Mouse (Mus musculus): ENCODE measurements around the gene Irs3. TPM values are rescaled to one million over a fixed set of nuclear protein-coding genes. Genes with fewer than 3 reads are reported as not detected.

The Irs3 gene
- polyA plus RNA-seq, 1 experiment from 2014 or later, result 0.06 TPM

- WGBS, result 72% methylated on average over 5 of the region's 5 CpGs
Observed at GRCm38 (mm10) chr5:137613076-137613475, 32.4 kb downstream of the Irs3 start.

GRCm38 (mm10) chr5:137611245-137611602, 34.3 kb downstream of the Irs3 start:
- WGBS, result 5% methylated on average over 6 of the region's 6 CpGs
- peak overlapping the region; percentile 55 for H3K4me2 ChIP-seq
- H3K4me1 ChIP-seq, result peaks cover 54% of the 10 kb centered on the region
- H3K27me3 ChIP-seq, result no peaks in the 10 kb centered on the region
- peaks cover 15% of the 10 kb centered on the region for H3K36me3 ChIP-seq
- peak overlapping the region; percentile 29; the same call in 1 of the 2 replicates for H3K9ac ChIP-seq
- ATAC-seq (ENCODE audit: borderline replicate concordance, extremely low read depth, low FRiP score, low TSS enrichment), result peak; percentile 82
- peak overlapping the region; percentile 93 for H3K27ac ChIP-seq
- no peaks in the 10 kb centered on the region for H3K9me3 ChIP-seq
- peak overlapping the region; percentile 38 for H3K4me3 ChIP-seq

More at GRCm38 (mm10) chr5:137613076-137613475, 32.4 kb downstream of the Irs3 start:
- no peaks in the 10 kb centered on the region for H3K27me3 ChIP-seq
- H3K4me1 ChIP-seq, result peaks cover 49% of the 10 kb centered on the region
- no peak overlapping the region for H3K9ac ChIP-seq
- no peak overlapping the region for H3K4me2 ChIP-seq
- H3K27ac ChIP-seq, result no peak overlapping the region
- H3K9me3 ChIP-seq, result no peaks in the 10 kb centered on the region
- no peak overlapping the region for H3K4me3 ChIP-seq
- no peak for ATAC-seq (ENCODE audit: borderline replicate concordance, extremely low read depth, low FRiP score, low TSS enrichment)
- no peaks in the 10 kb centered on the region for H3K36me3 ChIP-seq

GRCm38 (mm10) chr5:137610548-137611244, 34.8 kb downstream of the Irs3 start:
- ATAC-seq (ENCODE audit: borderline replicate concordance, extremely low read depth, low FRiP score, low TSS enrichment), result peak; percentile 60; the same call in 1 of the 2 replicates
- no peaks in the 10 kb centered on the region for H3K27me3 ChIP-seq
- peak overlapping the region; percentile 93 for H3K27ac ChIP-seq
- peaks cover 54% of the 10 kb centered on the region for H3K4me1 ChIP-seq
- H3K9ac ChIP-seq, result peak overlapping the region; percentile 29
- peaks cover 18% of the 10 kb centered on the region for H3K36me3 ChIP-seq
- H3K9me3 ChIP-seq, result no peaks in the 10 kb centered on the region
- peak overlapping the region; percentile 38 for H3K4me3 ChIP-seq
- WGBS, result 3% methylated on average over 11 of the region's 12 CpGs
- peak overlapping the region; percentile 55 for H3K4me2 ChIP-seq

GRCm38 (mm10) chr5:137610056-137610455, 35.5 kb downstream of the Irs3 start:
- Histone ChIP-seq H3K4me2 (peak overlapping the region; percentile 55), H3K4me3 (peak overlapping the region; percentile 38), H3K27me3 (no peaks in the 10 kb centered on the region), H3K27ac (peak overlapping the region; percentile 93), H3K36me3 (peaks cover 21% of the 10 kb centered on the region), H3K9me3 (no peaks in the 10 kb centered on the region), H3K9ac (peak overlapping the region; percentile 29; the same call in 1 of the 2 replicates), H3K4me1 (peaks cover 54% of the 10 kb centered on the region)
- 38% methylated on average over 4 of the region's 4 CpGs for WGBS
- ATAC-seq (ENCODE audit: borderline replicate concordance, extremely low read depth, low FRiP score, low TSS enrichment), result no peak

GRCm38 (mm10) chr5:137609292-137609691, 36.2 kb downstream of the Irs3 start:
- 65% methylated on average over 3 of the region's 3 CpGs for WGBS
- no peak overlapping the region for H3K27ac ChIP-seq
- H3K27me3 ChIP-seq, result no peaks in the 10 kb centered on the region
- no peaks in the 10 kb centered on the region for H3K9me3 ChIP-seq
- peaks cover 22% of the 10 kb centered on the region for H3K36me3 ChIP-seq
- peaks cover 54% of the 10 kb centered on the region for H3K4me1 ChIP-seq
- no peak overlapping the region for H3K9ac ChIP-seq
- 0 out of 2 replicates have a peak overlapping the region, but pooled peaks have one; percentile 38 for H3K4me3 ChIP-seq
- ATAC-seq (ENCODE audit: borderline replicate concordance, extremely low read depth, low FRiP score, low TSS enrichment), result no peak
- peak overlapping the region; percentile 55 for H3K4me2 ChIP-seq

- Histone ChIP-seq H3K4me2 (peak overlapping the region; percentile 52), H3K9me3 (no peaks in the 10 kb centered on the region), H3K27ac (no peak overlapping the region), H3K4me3 (peak overlapping the region; percentile 19), H3K4me1 (peaks cover 54% of the 10 kb centered on the region), H3K9ac (0 out of 2 replicates have a peak overlapping the region, but pooled peaks have one; percentile 22), H3K27me3 (no peaks in the 10 kb centered on the region), H3K36me3 (peaks cover 24% of the 10 kb centered on the region)
- no peak for ATAC-seq (ENCODE audit: borderline replicate concordance, extremely low read depth, low FRiP score, low TSS enrichment)
- 24% methylated on average over 23 of the region's 23 CpGs for WGBS
Observed at GRCm38 (mm10) chr5:137608654-137609190, 36.8 kb downstream of the Irs3 start.

- no peak for ATAC-seq (ENCODE audit: borderline replicate concordance, extremely low read depth, low FRiP score, low TSS enrichment)
- Histone ChIP-seq H3K4me2 (peak overlapping the region; percentile 52), H3K36me3 (peaks cover 24% of the 10 kb centered on the region), H3K4me3 (peak overlapping the region; percentile 19), H3K27me3 (no peaks in the 10 kb centered on the region), H3K27ac (no peak overlapping the region), H3K9me3 (no peaks in the 10 kb centered on the region), H3K4me1 (peaks cover 53% of the 10 kb centered on the region), H3K9ac (0 out of 2 replicates have a peak overlapping the region, but pooled peaks have one; percentile 22)
- WGBS, result 27% methylated on average over 26 of the region's 26 CpGs
Observed at GRCm38 (mm10) chr5:137607860-137608653, 37.5 kb downstream of the Irs3 start.

- Histone ChIP-seq H3K36me3 (peaks cover 10% of the 10 kb centered on the region), H3K9ac (peak overlapping the region; percentile 46), H3K4me1 (peaks cover 25% of the 10 kb centered on the region), H3K27ac (peak overlapping the region; percentile 69), H3K9me3 (no peaks in the 10 kb centered on the region), H3K4me2 (peak overlapping the region; percentile 96), H3K27me3 (no peaks in the 10 kb centered on the region), H3K4me3 (peak overlapping the region; percentile 76)
- WGBS, result under 1% methylated on average over 22 of the region's 22 CpGs
- no peak for ATAC-seq (ENCODE audit: borderline replicate concordance, extremely low read depth, low FRiP score, low TSS enrichment)
Observed at GRCm38 (mm10) chr5:137601365-137601729, 44.2 kb downstream of the Irs3 start.

- Histone ChIP-seq H3K9ac (peak within 1 kb of the TSS; percentile 88), H3K27me3 (no peaks in the 10 kb centered on the region), H3K4me1 (peaks cover 25% of the 10 kb centered on the region), H3K9me3 (no peaks in the 10 kb centered on the region), H3K36me3 (peaks cover 6% of the 10 kb centered on the region; the same call in 1 of the 2 replicates), H3K27ac (peak within 1 kb of the TSS; percentile 90), H3K4me2 (peak within 1 kb of the TSS; percentile 96), H3K4me3 (peak within 1 kb of the TSS; percentile 76)
- WGBS, result under 1% methylated on average over 41 of the region's 41 CpGs
- ATAC-seq (ENCODE audit: borderline replicate concordance, extremely low read depth, low FRiP score, low TSS enrichment), result peak; percentile 94
Observed at GRCm38 (mm10) chr5:137600619-137601364, 44.7 kb downstream of the Irs3 start, which contains the start of gene Mospd3. Gene Mospd3 (minus strand): TSS chr5:137601058.

GRCm38 (mm10) chr5:137600281-137600618, 45.3 kb downstream of the Irs3 start:
- 1% methylated on average over 19 of the region's 19 CpGs for WGBS

GRCm38 (mm10) chr5:137599600-137599999, 45.9 kb downstream of the Irs3 start:
- no peak overlapping the region for H3K27ac ChIP-seq

More at GRCm38 (mm10) chr5:137600281-137600618, 45.3 kb downstream of the Irs3 start:
- Histone ChIP-seq H3K9ac (peak overlapping the region; percentile 88), H3K9me3 (no peaks in the 10 kb centered on the region), H3K36me3 (peaks cover 4% of the 10 kb centered on the region; the same call in 1 of the 2 replicates), H3K4me3 (peak overlapping the region; percentile 76), H3K4me2 (peak overlapping the region; percentile 96), H3K27ac (peak overlapping the region; percentile 90), H3K4me1 (peaks cover 25% of the 10 kb centered on the region), H3K27me3 (no peaks in the 10 kb centered on the region)
- ATAC-seq (ENCODE audit: borderline replicate concordance, extremely low read depth, low FRiP score, low TSS enrichment), result peak; percentile 47; the same call in 1 of the 2 replicates

More at GRCm38 (mm10) chr5:137599600-137599999, 45.9 kb downstream of the Irs3 start:
- peaks cover 3% of the 10 kb centered on the region; the same call in 1 of the 2 replicates for H3K36me3 ChIP-seq
- no peaks in the 10 kb centered on the region for H3K27me3 ChIP-seq
- H3K4me1 ChIP-seq, result peaks cover 25% of the 10 kb centered on the region
- H3K9me3 ChIP-seq, result no peaks in the 10 kb centered on the region
- WGBS, result 54% methylated on average over 9 of the region's 9 CpGs
- H3K4me2 ChIP-seq, result peak overlapping the region; percentile 96
- H3K4me3 ChIP-seq, result peak overlapping the region; percentile 76
- peak overlapping the region; percentile 88 for H3K9ac ChIP-seq
- no peak for ATAC-seq (ENCODE audit: borderline replicate concordance, extremely low read depth, low FRiP score, low TSS enrichment)
